Mouse (Mus musculus) bone marrow, adult 2 months (tissue): ENCODE measurements around the gene Adgrb3.

Experiments
- CTCF ChIP-seq: fragments of 200-500 bp; IDR thresholded peaks from 2 replicates; pipeline ENCODE4 v1.5.1; 2011; ENCODE audit warnings: low read length, control low read depth; ENCODE audit not compliant: control insufficient read depth, insufficient read depth
- POLR2A ChIP-seq: fragments of 200-500 bp; IDR thresholded peaks from 2 replicates; pipeline ENCODE4 v1.6.1; 2011; ENCODE audit warnings: low read depth, mild to moderate bottlenecking, control low read depth, low read length, borderline replicate concordance; ENCODE audit not compliant: control insufficient read depth

- no peak for TF ChIP-seq CTCF
- no peak for TF ChIP-seq POLR2A
Observed at GRCm38 (mm10) chr1:25081265-25081849, 748.1 kb downstream of the Adgrb3 start.
